Mouse (Mus musculus): Measurements from ENCODE around the gene Trpc2.

GRCm38 (mm10) chr7:102065046-102065891 is 17.6 kb upstream of the Trpc2 start, which contains the start of the genes Rnf121, Xndc1 and Xntrpc:
- TF ChIP-seq CTCF (IDR thresholded peaks at IDR 0.05; ENCODE audit: low read depth), result no peak
- TF ChIP-seq EP300 (optimal IDR thresholded peaks at IDR 0.05), result no peak
